Mouse (Mus musculus) retina, postnatal 7 days (tissue): ENCODE measurements around the gene Nat8f1.
"Not testable (repeated sequence)": the region's sequence is repeated elsewhere in the genome, so short reads cannot be mapped to it uniquely, and the experiment has no call there.

Source experiments
- DNase-seq: peaks from one replicate; pipeline ENCODE4 v3.0.0-alpha.2; 2012; ENCODE audit warnings: low read depth, low spot score

Gene Nat8f1

GRCm38 (mm10) chr6:85915539-85916513, at the start of gene Nat8f1:
Nat8f1 (minus strand) TSS chr6:85915687.
- peak; percentile 80 for DNase-seq

- DNase-seq: peak; percentile 87
Observed at GRCm38 (mm10) chr6:85961101-85962091, 45.9 kb upstream of the Nat8f1 start, which contains the start of gene Dusp11. Dusp11 (minus strand) TSS chr6:85961667.

GRCm38 (mm10) chr6:85957581-85957980, 42.1 kb upstream of the Nat8f1 start:
- DNase-seq: no peak

DNA sequence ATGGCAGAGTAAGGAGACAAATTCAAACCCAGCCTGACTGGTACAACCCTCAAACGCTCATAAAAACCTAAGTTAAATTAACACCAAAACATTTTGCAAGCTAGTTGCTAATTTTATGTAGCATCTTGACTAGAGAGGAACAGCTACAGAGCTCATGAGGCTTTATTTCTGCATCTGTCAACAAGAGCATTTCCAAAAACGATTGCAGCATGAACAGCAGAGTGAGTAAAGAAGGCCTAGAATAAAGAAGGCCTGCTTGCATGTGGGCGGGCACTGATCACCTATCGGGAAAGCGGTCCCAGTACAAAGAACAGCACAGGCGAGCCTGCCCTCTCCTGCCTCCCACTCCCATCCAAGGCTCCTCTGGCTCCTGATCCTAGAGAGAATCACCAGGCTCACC, 33.1 kb upstream of the Nat8f1 start:
- DNase-seq: no peak

- DNase-seq: no peak
Observed at GRCm38 (mm10) chr6:85942469-85942868, 27.0 kb upstream of the Nat8f1 start.

GRCm38 (mm10) chr6:85938701-85939100, 23.2 kb upstream of the Nat8f1 start:
- DNase-seq: no peak

GRCm38 (mm10) chr6:85936508-85937465, 21.3 kb upstream of the Nat8f1 start:
- peak; percentile 70 for DNase-seq

- no peak for DNase-seq
Observed at GRCm38 (mm10) chr6:85935646-85936045, 20.2 kb upstream of the Nat8f1 start.

- no peak for DNase-seq
Observed at GRCm38 (mm10) chr6:85934047-85934446, 18.6 kb upstream of the Nat8f1 start.

DNA sequence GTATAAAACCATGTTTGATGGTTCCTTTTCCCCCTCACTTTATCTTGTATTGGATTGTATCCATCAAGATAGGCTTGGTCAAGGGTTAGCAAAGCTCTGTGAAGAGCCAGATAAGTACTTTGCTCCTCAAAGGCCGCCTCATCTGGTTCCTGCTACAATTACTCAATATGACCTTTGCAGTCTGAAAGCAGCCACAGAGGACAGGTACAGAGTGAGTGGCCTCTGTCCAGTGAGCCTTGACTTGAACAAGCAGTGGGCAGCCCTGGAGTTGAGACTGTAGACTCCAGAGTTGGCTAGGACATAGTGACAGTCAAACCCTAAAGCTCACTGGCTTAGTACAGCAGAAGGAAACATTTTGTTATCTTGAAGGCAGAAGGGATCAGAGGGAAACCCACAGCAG, 13.8 kb upstream of the Nat8f1 start:
- DNase-seq: no peak

DNA sequence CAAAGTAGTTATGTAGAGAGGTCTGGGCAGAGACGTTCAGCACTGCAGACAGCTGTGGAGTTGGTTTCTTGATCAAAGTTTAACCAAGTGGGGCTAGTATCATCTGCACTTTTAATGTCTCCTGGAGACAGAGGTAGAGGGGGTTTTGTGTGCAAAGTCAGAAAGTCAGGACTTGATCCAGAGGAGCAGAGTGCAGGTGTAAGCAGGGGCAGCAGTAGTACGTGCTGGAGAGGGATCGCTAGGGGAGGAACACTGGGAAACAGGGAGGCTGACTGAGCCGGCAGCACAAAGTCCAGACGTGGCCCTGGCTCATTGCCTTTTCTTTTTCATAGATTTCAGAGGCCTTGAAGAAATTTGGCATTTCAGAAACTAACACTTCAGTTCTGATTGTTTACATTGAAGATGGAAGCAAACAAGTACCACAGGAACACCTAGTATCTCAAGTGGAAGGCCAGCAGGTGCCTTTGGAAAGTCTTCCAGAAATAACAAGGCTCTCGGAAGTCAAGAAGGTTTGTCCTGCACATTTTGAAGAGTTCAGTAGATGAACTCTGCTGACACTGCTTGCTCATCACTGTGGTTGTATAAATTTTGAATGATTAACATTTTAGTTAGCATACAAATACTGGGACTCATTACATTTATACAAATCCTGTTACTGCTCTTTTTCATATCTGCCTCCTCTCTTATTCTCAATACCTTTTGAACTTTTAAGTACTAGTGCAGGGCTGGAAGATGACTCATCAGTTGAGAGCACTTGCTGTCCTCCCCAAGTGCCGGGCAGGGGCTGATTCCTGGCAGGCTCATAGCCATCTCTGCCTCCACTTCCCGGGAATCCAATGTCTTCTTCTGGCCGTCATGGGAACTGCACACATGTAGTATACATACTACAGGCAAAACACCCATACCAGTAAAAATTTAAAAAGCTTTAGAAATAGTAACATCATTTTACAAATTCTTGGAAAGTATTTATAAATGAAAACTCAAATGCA, 12.3 kb upstream of the Nat8f1 start:
- no peak for DNase-seq

DNA sequence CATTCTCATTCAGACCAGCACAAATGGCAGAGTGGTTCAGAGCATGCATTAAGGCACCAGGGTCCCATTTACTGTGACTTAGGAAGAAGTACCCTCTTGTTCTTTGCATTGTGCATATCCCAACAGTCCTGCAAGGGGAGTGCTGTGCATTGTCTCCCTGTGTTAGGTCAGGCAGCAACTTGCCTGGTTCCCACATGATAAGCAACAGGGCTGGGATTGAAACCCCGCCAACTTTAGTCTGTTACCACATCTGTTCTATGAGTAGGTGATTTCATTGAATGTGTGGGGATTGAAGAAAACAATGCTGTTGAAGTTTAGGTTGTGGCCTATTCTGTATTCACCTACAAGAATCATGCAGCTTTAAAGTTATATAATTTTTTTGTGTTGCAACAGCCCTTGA, 11.2 kb upstream of the Nat8f1 start:
- DNase-seq: no peak

DNA sequence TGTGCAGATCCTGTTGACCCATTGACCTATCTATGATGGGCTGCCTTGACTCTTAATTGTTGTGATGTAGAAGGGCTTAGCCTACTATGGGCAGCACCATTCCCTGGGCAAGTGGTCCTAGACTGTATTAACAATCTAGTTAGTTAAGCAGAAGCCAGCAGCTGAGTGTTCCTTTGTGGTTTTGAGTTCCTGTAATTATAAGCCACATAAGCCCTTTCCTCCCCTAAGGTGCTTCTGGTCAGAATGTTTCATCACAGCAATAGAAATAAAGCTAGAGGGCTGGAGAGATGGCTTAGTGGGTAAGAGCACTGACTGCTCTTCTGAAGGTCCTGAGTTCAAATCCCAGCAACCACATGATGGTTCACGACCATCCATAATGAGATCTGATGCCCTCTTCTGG, 8.2 kb upstream of the Nat8f1 start:
- no peak for DNase-seq

DNA sequence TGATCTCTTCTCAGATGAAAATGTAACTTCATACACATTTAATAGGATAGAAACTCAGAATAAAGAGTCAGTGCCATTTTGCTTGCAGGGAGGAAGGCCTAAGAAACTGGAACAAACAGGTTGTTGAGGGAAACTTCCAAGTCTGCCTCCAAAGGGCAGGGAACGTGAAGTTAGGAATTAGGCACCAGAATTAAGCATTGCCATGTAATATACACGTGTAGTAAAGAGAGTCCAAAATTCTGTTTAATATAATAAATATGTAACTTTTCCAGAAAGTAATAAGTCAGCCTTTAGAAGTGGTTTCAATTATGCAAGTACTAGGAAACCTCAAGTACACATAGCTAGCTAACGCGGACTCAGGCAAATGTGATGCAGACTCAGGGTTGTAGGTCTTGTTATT, 3.9 kb upstream of the Nat8f1 start:
- DNase-seq: no peak

DNA sequence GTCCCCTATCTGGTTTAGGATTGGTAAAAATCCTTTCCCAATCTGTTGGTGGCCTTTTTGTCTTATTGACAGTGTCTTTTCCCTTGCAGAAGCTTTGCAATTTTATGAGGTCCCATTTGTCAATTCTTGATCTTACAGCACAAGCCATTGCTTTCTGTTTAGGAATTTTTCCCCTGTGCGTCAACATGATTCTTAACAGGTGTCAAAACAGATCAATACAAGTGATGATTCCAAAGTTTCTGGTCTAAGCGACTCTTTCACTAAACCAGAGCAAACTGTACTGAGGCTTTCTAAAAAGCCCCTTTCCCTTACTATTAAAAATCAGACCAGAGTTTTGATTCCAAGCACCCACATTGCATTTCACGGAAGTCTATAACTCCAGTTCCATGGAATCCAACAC, 2.9 kb upstream of the Nat8f1 start:
- not testable (repeated sequence) for DNase-seq

- DNase-seq: no peak
Observed at GRCm38 (mm10) chr6:85916596-85916995, 1.1 kb upstream of the Nat8f1 start.

DNA sequence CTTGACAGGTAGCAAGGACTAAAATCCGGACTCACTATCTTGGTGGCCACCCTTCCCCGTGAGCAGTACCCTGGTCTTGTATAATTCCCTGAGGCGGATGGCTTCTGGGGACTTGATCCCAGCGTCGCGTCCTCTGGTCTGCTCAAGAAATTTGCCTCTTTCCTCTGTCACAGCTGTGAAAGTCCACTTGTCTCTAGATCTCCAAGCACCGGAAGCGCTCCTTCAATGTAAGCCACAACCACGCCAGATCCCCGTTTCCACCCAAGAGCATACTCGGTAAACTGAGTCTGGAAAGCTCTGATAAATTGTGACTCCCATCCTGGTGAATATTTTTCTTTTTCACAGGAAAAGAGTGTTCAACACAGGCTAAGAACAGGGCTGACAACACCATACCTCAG, 347 bp downstream of the Nat8f1 start:
- DNase-seq: no peak

- no peak for DNase-seq
Observed at GRCm38 (mm10) chr6:85911587-85911986, 3.9 kb downstream of the Nat8f1 start, which contains the start of gene Tprkb. Tprkb (plus strand) TSS chr6:85911865.

DNA sequence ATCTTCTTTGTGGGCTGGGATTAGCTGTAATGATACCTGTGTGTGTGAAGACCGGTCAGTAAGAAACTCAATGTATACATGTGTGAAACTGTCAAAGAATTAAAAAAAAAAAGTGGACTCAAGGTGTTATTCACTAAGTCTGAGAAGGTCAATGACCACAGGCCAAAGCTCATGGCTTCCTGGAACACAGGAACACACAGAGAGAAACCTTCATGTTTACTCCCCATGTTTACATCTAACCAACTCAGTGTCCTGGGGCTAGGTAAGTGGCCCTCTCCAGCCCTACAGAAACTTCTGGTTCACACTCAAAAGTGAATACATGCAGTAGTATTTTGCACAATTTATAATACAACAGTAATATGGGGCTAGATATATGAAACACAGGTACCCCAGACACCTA, 5.8 kb downstream of the Nat8f1 start:
- no peak for DNase-seq

DNA sequence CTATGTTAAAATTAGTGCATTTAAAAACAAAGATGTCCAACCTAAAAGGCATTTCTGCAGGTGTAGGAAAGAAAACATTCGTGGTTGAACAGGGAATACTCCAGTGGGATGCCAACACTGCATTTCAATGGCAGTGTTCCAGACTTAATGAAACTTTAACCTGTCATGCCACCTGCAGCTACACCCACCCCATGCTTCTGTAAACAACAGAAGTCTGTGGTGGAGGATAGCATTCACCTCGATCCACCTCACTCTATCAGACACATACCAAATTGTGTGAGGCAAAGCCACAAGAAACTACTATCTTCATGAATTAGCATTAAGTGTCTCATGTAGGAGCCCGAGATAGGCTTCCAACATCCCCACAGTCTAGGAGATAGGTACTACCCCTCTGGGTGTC, 7.1 kb downstream of the Nat8f1 start:
- no peak for DNase-seq
